Mouse (Mus musculus): ENCODE results near the gene Gucy1b1.

Gene Gucy1b1

DNA sequence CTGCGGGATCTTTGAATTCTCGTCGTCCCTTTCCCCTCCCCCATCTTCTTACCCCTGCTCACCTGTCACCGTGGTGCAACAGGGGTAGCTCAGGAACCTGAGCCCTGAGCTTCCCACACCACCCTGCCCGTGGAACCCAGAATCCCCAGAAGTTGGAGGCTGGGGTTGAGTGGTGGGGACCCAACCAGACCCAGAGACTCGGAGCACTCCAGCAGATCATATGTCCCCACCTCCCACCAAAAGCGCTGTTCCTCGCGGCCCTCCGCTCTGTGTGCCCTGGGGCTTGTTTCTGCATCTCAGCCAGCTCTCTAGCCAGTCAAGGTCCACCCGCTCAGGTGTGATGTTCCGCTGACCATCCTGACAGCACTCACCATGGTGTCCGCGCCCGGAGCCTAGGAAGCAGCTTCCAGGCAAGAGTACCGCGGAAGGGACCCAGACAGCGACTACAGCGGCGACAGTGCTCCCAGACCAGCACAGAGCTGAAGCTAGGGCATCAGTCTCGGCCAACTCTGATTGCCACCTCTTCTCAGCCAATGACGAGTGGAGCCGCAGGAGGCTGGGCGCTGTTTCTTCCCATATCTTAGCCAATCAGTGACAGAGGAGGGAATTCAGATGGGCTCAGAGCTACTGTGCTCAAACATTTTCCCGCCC lies at the start of gene Gucy1b1:
Gucy1b1 (minus strand) TSS at position 489 of the 651 bp plus-strand sequence.
- peak; percentile 22 for DNase-seq (ENCODE audit: low spot score)

DNA sequence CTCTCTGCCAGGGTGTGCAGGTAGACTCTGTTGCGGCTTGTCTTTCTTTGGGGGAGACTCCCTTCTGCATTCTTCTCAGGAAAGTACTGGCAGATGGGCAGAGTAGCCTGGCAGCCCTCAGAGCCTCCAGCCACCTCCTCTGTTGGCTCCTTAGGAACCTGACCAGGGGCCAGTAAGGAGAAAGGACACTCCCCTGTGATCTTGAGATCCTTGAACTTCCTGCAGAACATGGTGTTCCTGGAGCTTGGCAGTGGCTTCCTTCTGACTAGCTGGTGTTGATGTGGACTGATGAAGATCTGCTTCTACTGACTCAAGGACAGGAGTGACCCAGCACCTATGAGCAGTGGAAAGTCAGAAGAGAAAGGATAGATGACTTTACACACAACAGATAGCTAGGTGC lies 44.4 kb upstream of the Gucy1b1 start:
- no peak for DNase-seq (ENCODE audit: low spot score)

DNA sequence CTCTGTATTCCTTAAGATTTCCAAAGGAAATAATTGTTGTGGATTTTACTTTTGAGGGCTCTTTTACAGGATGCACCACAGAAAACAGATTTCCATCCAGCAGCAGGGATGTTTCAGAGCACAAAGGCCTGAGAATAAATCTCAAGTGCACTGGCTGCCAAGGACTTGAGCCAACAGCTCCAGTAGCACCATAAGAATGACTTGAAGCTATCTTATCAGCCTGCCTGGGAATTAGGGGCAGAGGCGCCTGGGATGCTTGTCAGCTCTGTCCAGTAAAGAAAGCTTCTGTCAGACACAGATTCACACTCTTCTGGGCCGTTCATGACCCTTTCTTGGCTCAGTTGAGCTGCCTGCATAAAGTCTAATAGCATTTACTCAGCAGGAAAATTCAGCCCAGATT lies 38.0 kb upstream of the Gucy1b1 start:
- DNase-seq (ENCODE audit: low spot score): peak; percentile 11

DNA sequence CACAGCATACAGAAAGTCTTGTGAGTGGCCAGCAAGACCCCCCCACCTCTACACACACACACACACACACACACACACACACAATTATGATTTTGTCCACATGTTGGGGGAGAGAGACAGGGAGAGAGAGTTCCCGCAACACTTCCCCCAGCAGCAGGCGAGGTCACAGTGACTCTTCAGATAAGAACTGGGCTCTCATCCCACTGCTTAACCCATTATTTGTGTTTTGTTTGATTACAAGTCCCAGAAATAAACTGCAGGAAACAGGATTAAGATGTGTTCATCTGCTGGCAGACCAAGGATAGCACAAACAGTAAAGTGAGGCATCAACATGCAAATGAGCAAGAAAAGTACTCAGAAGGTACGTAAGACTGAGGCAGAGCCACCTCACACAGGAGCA lies 37.5 kb upstream of the Gucy1b1 start:
- DNase-seq (ENCODE audit: low spot score): peak; percentile 26

DNA sequence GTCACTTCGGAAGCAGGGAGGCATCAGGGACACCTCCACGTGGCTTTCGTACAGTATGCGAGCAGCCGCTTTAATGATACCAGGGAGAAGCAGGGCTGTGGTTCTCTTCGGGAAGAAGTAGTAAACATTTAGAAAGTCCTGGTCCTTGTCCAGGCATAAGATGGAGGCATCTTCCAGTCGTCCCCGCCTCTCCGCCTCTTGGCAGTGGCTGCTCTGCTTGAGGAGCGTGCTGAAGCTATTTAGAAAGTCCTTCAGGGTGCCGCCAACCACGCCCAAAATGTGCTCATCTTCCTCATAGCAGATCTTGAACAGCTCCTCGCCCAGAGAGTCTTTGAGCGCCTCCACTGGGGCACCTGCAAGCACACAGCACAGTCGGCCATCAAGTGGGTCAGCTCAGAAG lies 34.5 kb upstream of the Gucy1b1 start:
- no peak for DNase-seq (ENCODE audit: low spot score)

DNA sequence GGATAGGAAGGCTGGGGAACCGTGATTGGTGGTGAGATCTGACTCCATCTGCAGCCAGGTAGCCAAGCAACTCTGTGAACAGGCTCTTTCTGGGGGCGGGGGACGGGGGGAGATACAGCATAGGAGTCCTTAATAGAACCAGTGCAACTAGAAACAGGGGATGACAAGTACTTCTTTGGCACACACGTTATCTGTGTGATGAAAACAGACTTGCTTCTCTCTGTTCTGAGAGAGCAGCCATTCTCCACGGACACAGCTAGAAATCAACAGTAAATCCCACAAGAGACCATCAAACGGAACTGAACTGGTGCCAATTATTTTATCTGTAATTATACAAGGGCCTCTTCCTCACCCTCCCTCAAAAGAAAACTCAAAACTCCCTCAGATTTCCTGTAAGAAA lies 29.7 kb upstream of the Gucy1b1 start:
- no peak for DNase-seq (ENCODE audit: low spot score)

DNA sequence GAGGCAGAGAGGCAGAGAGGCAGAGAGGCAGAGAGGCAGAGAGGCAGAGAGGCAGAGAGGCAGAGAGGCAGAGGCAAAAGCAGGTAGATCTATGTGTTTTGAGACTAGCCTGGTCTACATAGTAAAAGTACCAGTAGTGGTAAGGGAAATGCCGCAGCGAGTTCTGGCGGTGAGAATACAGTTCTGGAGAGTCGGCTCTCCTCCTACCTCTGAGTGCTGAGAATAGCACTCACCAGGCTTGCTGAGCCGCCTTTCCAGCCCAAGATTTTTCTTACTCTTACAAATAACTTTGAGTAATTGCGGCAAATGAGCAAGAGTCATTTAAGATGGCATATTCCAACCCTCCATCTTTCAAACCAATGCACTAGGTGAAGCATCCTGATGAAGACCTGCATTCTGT lies 24.6 kb upstream of the Gucy1b1 start:
- no peak for DNase-seq (ENCODE audit: low spot score)

DNA sequence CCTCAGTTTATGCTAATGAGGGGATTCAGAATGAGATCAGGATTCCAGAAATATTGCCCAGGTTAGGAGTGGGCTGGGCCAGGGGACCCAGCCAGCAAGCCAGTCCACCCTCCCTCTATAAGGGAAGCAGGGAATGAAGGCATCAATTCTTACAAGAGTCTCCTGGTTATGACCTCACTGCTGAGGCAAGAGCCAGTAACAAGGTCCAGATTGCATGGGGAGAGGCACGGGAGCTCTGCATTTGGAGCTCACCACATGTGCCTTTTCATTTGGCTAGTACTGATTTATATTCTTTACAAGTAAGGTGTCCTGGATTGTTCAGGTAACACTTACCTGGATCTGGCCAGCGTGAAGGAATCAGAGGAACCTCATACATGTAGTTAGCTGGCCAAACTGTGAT lies 22.3 kb upstream of the Gucy1b1 start:
- no peak for DNase-seq (ENCODE audit: low spot score)

DNA sequence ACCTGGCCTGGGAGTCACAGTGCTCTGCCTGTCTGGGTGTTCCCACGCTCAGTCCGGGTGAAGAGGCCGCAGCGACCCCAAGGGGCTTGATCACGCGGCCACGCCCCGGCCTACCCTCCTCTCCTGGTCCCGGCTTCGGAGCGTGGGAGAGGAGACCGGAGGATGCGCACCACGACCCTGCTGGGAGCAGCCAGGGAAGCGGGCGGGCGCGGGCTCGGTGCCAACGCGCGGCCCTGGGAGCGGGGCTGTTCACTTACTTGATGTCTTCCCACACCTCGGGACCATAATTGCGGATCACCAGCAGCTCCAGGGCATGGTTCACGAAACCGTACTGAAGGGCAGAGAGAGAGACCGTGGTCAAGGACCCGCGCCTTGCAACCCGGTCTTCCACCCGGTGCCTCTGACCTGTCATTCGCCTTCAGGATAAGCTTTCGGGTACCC lies 728 bp downstream of the Gucy1b1 start:
- DNase-seq (ENCODE audit: low spot score): peak; percentile 36

DNA sequence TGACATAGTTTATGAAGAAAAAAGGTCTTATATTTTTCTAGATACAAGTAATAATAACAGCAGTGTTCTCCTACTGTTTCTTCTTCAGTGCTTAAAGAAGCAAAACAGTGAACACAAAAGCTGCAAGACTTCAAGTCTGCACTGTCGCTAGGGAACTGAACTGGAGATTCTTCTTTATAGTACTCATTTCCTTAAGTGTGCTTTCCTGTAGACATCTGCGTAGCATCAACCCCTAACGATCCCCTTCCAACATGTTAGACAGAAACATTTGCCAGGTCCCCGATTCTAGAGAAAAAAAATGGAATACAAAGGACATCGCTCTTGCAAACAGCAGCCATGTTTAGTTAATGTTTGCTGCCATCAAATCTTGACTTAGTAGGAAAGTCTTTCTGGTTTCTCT lies 6.7 kb downstream of the Gucy1b1 start:
- no peak for DNase-seq (ENCODE audit: low spot score)

DNA sequence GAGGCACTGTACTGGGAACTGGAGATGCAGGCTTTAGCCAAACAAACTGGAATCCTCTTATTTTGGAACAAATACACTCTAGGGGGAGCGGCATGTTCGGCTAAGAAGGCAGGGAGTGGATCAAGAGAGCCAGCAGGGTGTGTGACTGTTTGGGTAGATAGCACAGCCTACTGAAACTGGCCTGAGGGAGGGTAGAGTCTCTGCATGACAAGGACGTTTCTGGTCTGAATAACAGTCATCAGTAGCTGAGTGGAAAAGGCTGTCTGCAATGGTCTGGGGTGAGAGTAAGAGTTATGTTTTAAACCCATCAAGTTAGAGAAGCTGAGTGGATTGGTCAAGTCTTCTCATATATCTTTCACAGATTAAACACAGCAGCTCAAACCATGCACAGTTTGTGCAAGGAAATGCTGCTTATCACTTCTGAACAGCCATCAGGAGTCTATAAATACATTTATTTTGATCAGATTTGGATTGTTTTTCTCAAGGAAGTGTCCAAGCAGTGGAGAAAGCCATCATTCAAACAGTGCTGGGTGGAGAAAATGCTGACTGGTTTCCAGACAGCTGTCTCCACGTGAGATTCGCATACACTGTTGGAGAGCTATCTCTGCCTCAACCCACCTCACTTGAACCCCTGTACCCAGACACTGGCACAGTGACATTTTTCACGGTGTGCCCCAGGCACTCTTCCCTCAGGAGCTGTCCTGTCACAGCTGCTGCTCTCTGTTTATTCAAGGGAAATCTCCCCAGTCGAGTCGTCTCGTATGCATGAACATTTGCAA lies 12.9 kb downstream of the Gucy1b1 start:
- DNase-seq (ENCODE audit: low spot score): no peak

DNA sequence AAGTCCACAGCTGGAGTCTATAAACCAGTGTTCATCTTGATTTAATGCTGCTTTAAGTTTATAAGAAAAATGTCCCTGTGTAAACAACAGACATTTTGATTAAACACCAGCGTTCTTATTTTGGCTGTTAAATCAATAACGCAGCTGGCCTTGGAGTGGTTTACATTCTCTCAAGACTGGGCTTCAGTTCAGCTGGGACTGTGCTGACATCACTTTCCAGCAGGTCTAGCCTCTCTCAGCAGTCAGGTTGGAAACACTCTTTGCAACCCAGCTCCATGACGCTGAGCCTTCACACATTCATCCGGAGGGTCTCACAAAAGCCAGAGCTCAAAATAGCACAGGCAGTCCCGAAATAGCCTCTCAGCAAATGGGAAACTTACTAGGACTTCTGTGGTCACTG lies 17.3 kb downstream of the Gucy1b1 start:
- no peak for DNase-seq (ENCODE audit: low spot score)

DNA sequence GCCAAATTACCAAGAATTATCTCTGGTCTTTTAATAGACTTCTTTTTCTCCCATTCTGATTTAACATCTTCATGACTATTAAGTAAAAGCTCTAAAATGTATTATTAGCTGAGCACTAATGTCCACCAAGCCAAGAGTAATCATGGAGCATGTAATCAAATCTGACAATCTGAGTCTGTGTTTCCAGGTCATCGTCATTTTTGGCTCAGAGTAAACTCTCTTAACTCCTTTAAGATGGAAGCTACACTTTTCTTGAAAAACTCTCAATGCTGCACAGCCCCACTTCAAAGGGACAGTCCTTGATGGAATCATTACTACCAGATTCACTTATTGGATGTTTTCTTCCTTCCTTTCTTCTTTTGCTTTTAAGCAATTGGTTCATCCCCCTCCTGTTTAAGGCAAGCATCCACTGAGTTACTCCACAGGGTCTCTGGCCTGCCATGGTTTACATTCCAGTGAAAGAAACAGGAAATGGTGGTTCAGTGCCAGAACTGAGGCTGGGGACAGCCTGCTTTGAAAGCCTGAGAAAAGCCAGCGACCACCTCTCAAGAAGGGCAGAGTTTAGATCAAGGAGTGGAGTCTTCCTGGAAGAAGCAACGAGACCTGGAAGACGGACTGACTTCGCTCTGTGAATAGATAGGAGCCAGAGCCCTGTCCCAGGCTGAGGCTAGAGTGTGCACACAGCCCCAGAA lies 20.1 kb downstream of the Gucy1b1 start:
- no peak for DNase-seq (ENCODE audit: low spot score)

DNA sequence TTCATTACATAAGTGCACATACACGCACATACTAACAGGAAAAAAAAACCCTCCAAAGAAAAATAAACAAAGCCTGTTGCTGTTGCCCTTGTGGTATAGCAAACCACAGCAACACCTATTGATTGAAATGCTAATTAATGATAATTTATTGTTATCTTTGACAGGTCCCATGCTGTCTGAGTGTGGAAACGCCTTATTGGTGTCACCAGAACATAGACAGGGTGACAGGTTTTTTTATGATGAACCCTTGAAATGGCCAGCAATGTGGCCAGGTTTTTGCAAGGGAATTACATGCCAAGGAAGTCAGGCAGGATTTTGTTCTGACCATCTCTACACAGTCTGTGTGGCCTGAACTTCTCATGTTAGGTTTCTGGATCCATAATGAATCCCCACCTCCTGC lies 22.5 kb downstream of the Gucy1b1 start:
- no peak for DNase-seq (ENCODE audit: low spot score)

DNA sequence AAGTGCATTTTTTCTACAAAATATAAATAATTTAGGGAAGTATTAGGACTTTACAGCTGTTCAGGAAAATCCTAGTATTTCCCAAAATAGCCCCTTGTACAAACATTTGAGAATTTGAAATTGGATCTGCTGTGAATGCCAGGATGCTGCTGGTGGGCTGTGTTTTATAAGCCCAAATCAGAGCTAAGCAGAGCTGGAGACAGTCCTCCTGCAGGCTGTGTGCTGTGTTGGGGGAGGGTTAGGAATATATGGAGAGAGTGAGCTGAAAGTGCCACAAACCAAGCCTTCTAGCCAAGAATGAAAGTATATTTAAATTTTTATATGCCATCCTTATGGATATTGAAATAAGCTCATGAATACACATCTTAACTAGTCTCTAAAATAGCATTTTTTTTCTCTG lies 23.0 kb downstream of the Gucy1b1 start:
- no peak for DNase-seq (ENCODE audit: low spot score)

DNA sequence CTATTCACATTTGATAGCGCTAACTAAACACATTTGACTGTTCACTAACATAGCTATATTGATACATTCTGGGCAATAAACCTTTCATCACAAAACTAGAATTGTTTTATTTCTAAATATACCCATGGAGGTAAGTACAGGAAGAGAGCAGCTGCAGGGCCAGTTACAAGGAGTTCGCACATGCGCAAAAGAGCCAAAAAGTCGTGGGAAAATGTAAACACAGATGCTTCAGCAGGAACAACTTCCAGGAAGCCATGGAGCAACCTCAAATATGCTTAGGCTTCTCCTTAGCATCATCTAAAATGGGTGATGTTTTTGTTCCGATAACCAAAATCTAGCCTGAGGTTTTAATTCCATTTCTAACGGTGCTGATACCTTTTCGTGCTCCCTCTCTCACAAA lies 25.8 kb downstream of the Gucy1b1 start:
- DNase-seq (ENCODE audit: low spot score): no peak

DNA sequence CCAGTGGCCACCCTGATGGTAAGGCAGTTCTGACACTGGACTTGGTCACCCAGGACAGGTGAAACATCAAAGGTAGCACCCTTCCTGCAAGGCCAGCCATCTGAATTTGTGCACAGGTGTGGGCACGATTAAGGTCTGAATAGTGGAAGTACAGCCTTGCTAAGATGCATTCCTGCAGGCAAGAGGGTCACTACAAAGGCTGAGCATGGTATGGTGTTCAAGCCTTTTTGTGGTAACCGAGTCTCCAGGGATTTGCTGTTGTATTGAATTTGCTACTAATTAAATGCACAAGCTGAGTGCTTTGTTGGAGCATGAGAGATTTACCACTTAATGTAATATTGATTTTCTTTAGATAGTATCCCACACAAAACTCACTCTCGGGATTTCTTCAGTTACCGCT lies 26.4 kb downstream of the Gucy1b1 start:
- DNase-seq (ENCODE audit: low spot score): no peak

DNA sequence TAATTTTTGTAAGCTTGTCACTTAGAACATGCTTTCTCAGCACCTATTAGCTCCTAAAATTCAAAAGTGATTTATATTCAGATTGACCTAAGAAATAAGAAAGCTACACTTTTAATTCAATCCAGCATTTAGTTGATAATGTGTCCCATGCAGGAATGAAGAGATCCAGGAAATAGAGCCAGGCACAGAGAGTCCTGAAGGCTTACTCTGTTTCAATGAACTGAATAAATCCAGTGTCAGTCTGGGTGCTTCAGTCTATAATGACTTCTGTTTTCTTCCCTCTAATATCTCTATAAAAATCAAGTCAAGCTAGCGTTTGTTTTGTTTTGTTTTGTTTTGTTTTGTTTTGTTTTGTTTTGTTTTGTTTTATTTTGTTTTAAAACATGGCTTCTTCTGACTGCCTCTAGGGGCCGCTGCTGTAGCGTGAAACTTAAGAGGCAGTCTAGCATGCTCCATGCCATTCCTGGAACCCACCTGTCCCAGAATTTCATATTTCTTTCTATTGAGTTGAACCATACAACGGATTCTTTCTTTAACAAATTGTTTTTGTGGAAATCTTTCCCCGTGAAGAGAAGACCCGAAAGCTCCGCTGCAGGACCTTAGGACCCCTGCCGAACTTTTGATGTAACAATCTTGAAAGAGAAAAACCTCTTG lies 27.3 kb downstream of the Gucy1b1 start:
- peak; percentile 26 for DNase-seq (ENCODE audit: low spot score)

DNA sequence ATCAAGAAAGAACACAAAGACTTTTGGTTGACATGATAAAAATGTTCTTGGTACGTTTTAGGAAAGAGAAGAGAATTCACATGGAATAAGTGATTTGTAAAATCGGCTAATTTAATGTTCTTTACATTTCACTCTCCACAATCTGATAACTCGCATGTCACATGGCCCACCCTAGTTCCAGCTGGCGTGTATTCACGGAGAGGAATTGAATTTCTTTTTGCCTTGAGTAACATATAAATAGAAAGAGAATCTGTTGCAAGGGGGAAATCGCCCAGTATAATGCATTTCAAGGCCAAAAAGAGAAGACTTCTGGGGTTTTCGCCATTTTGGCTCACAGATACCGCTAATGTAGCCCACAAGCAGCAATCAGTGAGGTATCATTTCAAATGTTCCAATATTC lies 28.4 kb downstream of the Gucy1b1 start:
- DNase-seq (ENCODE audit: low spot score): no peak

DNA sequence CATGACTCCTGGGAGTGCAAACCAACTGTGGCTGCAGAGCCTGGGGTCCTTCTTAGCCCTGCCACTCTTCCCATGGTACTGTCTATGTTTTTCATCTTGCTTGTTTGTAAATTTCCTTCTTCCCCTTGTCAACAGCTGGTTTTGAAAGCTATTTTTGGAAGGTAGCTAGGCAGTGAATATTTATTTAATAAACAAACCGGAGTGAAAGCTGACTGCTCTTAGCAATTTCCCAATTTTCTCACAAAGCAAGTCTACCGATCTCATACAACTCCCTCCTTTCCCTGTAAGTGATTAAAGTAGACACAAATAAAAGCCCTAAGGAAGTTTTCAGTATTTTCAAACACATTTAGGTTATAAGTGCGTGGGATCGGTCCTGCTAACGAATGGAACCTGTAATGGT lies 29.6 kb downstream of the Gucy1b1 start:
- DNase-seq (ENCODE audit: low spot score): no peak

DNA sequence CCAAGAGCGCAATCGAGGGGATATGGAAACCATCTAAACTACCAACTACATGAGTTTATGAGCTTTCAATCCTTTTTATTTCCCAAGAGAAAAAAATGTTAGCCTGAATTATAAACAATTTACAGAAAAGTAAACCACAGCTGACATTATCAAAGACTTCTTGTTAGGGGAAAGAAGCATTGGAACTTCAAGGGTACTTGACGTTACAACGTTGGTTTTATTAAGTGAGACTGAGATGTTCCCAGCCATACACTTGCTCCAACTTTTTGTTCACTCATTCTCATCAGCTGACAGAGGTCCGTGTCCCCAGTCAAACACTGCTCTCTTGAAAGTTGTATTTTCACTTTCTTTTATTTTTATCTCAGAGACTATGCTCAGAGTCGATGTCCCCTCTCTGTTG lies 30.8 kb downstream of the Gucy1b1 start:
- no peak for DNase-seq (ENCODE audit: low spot score)

DNA sequence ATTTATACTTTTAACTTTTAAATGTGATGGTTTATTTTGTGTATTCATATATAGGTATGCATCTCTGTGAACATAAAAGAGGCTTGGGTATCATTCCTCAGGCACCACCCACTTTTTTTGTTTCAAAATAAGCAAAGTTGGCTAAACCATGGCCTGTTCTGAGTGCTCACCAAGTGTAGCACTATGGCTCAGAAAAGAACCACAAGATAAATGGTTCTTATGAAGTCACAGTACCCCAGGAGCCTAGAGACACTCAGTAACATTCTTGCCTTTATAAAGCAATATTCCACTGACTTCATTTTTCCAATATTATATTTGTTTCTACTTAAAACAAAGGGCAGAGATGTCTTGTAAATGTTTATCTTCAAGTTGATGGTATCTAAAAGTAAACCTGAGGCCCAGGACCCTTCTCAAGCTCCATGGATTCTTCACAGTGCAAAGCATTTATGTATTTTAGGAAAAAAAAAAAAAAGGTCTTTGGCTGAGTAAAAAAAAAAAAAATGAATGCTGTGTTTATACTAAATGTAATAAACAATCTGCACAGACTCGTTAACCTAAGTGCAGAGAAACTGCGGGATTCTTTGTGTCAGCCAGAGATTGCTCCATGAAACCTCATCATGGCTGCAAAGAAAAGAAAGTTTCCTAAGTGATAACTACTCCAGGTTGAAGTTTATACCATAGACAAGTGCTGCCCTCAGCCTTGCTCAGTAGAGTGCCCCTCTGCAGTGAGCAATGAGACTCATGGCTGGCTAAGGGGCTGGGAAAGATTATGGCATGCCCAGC lies 38.0 kb downstream of the Gucy1b1 start:
- DNase-seq (ENCODE audit: low spot score): no peak
